Mouse (Mus musculus) megakaryocyte, embryonic 14.5 days (primary cell): ENCODE data around the gene Rab5c.

Experiments used
- FLI1 ChIP-seq: IDR thresholded peaks from 2 replicates; pipeline ENCODE4 v1.6.1; 2012; ENCODE audit warnings: low read length, inconsistent platforms, mixed read lengths
- GATA1 ChIP-seq: IDR thresholded peaks from 3 replicates; pipeline ENCODE4 v1.6.1; 2012; ENCODE audit warnings: mixed read lengths, low read length, inconsistent platforms, borderline replicate concordance

DNA sequence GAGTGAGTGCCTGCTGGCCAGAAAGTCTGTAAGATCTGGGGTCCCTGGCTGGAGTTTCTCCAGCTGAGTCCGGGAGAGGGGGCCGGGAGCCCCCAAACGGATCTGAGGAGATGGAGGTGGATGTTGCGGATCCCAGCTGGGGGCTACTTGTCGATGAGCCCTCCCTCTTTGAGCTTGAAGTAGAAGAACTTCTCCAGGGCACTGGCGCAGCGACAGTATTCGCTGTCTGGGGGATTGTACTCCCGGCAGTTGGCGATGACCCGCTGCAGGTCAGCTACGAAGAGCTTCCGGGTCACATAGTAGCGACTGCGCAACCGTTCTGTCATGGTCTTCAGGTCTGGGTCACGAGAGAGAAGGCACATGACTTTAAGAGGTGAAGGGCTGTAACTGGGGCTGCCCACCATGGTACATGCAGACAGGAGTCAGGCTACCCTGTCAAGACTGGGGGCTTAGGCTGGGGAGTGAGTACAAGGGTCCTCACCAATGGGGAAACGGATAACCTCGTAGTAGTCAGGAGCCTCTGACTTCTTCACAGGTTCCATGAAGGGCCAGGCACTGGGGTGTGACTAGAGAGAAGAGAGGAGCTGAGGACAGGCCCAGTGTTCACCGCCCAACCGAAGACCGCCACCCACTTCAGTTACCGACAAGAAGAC, 32.8 kb downstream of the Rab5c start:
- TF ChIP-seq GATA1 = no peak
- TF ChIP-seq FLI1 = no peak
